ENCODE assay signal across 7 mouse cellular contexts in genomic region chr17:23804426-23805085, GRCm38 (mm10). TPM values are rescaled to one million over a fixed set of nuclear protein-coding genes. Genes with fewer than 3 reads are reported as not detected.
DNase-seq lines count a peak whose midpoint lies in the region; ATAC-seq and TF ChIP-seq lines count a peak whose summit lies in the region.

No protein-coding gene starts in this region.

- H3K4me3 ChIP-seq in spleen, adult 2 months (ENCODE audit: extremely low read depth, insufficient read depth, insufficient read length): peak overlapping the region; percentile 90
- peak overlapping the region; percentile 98 for H3K4me3 ChIP-seq in embryonic fibroblast, embryonic 13.5 days (ENCODE audit: insufficient read depth, low read length)
- H3K4me3 ChIP-seq in limb, embryonic 14.5 days (replicated peaks; ENCODE audit: low read length): peak overlapping the region; percentile 96
- peak overlapping the region; percentile 100 for H3K4me3 ChIP-seq in stomach, embryonic 16.5 days (replicated peaks; ENCODE audit: low read length)

- peaks cover 11% of the 10 kb centered on the region for H3K4me1 ChIP-seq in spleen, adult 2 months (ENCODE audit: control insufficient read depth, insufficient read depth, insufficient read length)
- H3K4me1 ChIP-seq in embryonic fibroblast, embryonic 13.5 days (ENCODE audit: control insufficient read depth, insufficient read depth, low read length): peaks cover 3% of the 10 kb centered on the region
- peaks cover 21% of the 10 kb centered on the region for H3K4me1 ChIP-seq in limb, embryonic 14.5 days (ENCODE audit: control insufficient read depth, insufficient read depth, low read length)
- peaks cover 23% of the 10 kb centered on the region for H3K4me1 ChIP-seq in stomach, embryonic 16.5 days (ENCODE audit: control insufficient read depth, insufficient read depth, low read length)

- TF ChIP-seq POLR2A in spleen, adult 2 months (IDR thresholded peaks at IDR 0.05; ENCODE audit: low read depth, low read length): no peak
- no peak for TF ChIP-seq POLR2A in embryonic fibroblast, embryonic 13.5 days (IDR thresholded peaks at IDR 0.05; ENCODE audit: low read depth, low read length)
- no peak for TF ChIP-seq POLR2A in limb, embryonic 14.5 days (IDR thresholded peaks at IDR 0.05; ENCODE audit: borderline replicate concordance, extremely low read depth, insufficient read depth, insufficient read length)

- TF ChIP-seq CTCF in spleen, adult 2 months (IDR thresholded peaks at IDR 0.05; ENCODE audit: extremely low read depth, insufficient read depth, insufficient read length, insufficient replicate concordance): no peak
- no peak for TF ChIP-seq CTCF in embryonic fibroblast, embryonic 13.5 days (IDR thresholded peaks at IDR 0.05; ENCODE audit: borderline replicate concordance, insufficient read depth, low read length)

- under 1% methylated on average over 8 of the region's 8 CpGs for WGBS in spleen, adult 2 months
- 3% methylated on average over 8 of the region's 8 CpGs for WGBS in limb, embryonic 14.5 days
- WGBS in stomach, embryonic 16.5 days: under 1% methylated on average over 8 of the region's 8 CpGs

- no peak for DNase-seq in spleen, adult 2 months (ENCODE audit: low read depth in 1 of 2, low spot score in 2 of 2)
- no peak for DNase-seq in spleen, postnatal 36 days (ENCODE audit: low spot score in 2 of 2)
- DNase-seq in limb, embryonic 14.5 days (ENCODE audit: low spot score): no peak
- no peak for DNase-seq in right cerebral cortex, postnatal 4 days
- DNase-seq in gastrocnemius, postnatal 36 days: no peak

- no peaks in the 10 kb centered on the region for H3K9me3 ChIP-seq in limb, embryonic 14.5 days (ENCODE audit: control insufficient read depth, low read length)
- no peaks in the 10 kb centered on the region for H3K9me3 ChIP-seq in stomach, embryonic 16.5 days (replicated peaks; ENCODE audit: control insufficient read depth, low read length)

- H3K36me3 ChIP-seq in spleen, adult 2 months (ENCODE audit: control insufficient read depth, insufficient read depth, low read length): peaks cover 18% of the 10 kb centered on the region
- peaks cover 28% of the 10 kb centered on the region for H3K36me3 ChIP-seq in limb, embryonic 14.5 days (ENCODE audit: control insufficient read depth, insufficient read depth, low read length)
- peaks cover 12% of the 10 kb centered on the region for H3K36me3 ChIP-seq in stomach, embryonic 16.5 days (ENCODE audit: control insufficient read depth, insufficient read depth, low read length)

- H3K4me2 ChIP-seq in limb, embryonic 14.5 days (replicated peaks; ENCODE audit: low read depth, low read length, severe bottlenecking): peak overlapping the region; percentile 86
- H3K4me2 ChIP-seq in stomach, embryonic 16.5 days (ENCODE audit: low read depth, low read length): peak overlapping the region; percentile 98

- intact Hi-C loops in gastrocnemius, postnatal 36 days (cut with DNase I): loop anchor here (2.0 kb wide), 1 partner anchor 18 kb away; no protein-coding TSS in a partner anchor

- H3K27me3 ChIP-seq in spleen, adult 2 months (ENCODE audit: control insufficient read depth, insufficient read depth, low read length): no peaks in the 10 kb centered on the region
- H3K27me3 ChIP-seq in limb, embryonic 14.5 days (ENCODE audit: control insufficient read depth, insufficient read depth, low read length): no peaks in the 10 kb centered on the region
- no peaks in the 10 kb centered on the region for H3K27me3 ChIP-seq in stomach, embryonic 16.5 days (ENCODE audit: control insufficient read depth, insufficient read depth, low read length)

- peak overlapping the region; percentile 93 for H3K9ac ChIP-seq in limb, embryonic 14.5 days (ENCODE audit: low read depth, low read length, severe bottlenecking)
- H3K9ac ChIP-seq in stomach, embryonic 16.5 days (ENCODE audit: low read length): peak overlapping the region; percentile 99

- H3K27ac ChIP-seq in spleen, adult 2 months (ENCODE audit: insufficient read depth, low read length): peak overlapping the region; percentile 95
- H3K27ac ChIP-seq in embryonic fibroblast, embryonic 13.5 days (ENCODE audit: insufficient read depth, low read length): peak overlapping the region; percentile 60
- 0 out of 2 replicates have a peak overlapping the region, but pooled peaks have one; percentile 52 for H3K27ac ChIP-seq in limb, embryonic 14.5 days (replicated peaks; ENCODE audit: low read depth, low read length)
- peak overlapping the region; percentile 35; the same call in 1 of the 2 replicates for H3K27ac ChIP-seq in stomach, embryonic 16.5 days (ENCODE audit: low read length)

- no peak for ATAC-seq in limb, embryonic 14.5 days (ENCODE audit: low FRiP score, low read depth)
- ATAC-seq in stomach, embryonic 16.5 days (ENCODE audit: insufficient read depth, low FRiP score): no peak

RNA-seq across cellular contexts. Expression of gene Srrm2, which starts 14.2 kb away (rescaled TPM):
- 601 and 671 TPM in 2 replicates for polyA plus RNA-seq in spleen, adult 2 months (2012; rRNA removed)
- polyA plus RNA-seq in embryonic fibroblast, embryonic 13.5 days (2011; ENCODE audit: insufficient read length, low read depth, missing spikeins): 264 and 303 TPM in 2 replicates
- 654 and 850 TPM in 2 replicates for polyA plus RNA-seq in limb, embryonic 14.5 days (2012; rRNA removed)
- polyA plus RNA-seq in limb, embryonic 14.5 days (2014; fragmentation: Nextera tagmentation; extraction: Ambion mirVana): 406 and 466 TPM in 2 replicates
- 334 and 350 TPM in 2 replicates for polyA plus RNA-seq in stomach, embryonic 16.5 days (2015; fragmentation: Nextera tagmentation; extraction: Ambion mirVana)
- total RNA-seq in gastrocnemius, postnatal 36 days (2021): 100 to 1,000 TPM; 153 to 189 TPM

RNA-seq across cellular contexts. Expression of gene Flywch2, which starts 18.7 kb away (rescaled TPM):
- 1.4 and 1.5 TPM in 2 replicates for polyA plus RNA-seq in spleen, adult 2 months (2012; rRNA removed)
- 2.2 and 2.8 TPM in 2 replicates for polyA plus RNA-seq in embryonic fibroblast, embryonic 13.5 days (2011; ENCODE audit: insufficient read length, low read depth, missing spikeins)
- 46.3 and 50.8 TPM in 2 replicates for polyA plus RNA-seq in limb, embryonic 14.5 days (2012; rRNA removed)
- 41.2 and 47.5 TPM in 2 replicates for polyA plus RNA-seq in limb, embryonic 14.5 days (2014; fragmentation: Nextera tagmentation; extraction: Ambion mirVana)
- 19.4 and 19.8 TPM in 2 replicates for polyA plus RNA-seq in stomach, embryonic 16.5 days (2015; fragmentation: Nextera tagmentation; extraction: Ambion mirVana)
- total RNA-seq in gastrocnemius, postnatal 36 days (2021): under 1 TPM in 1 of 2 experiments, not detected in 1; 0.46 TPM

RNA-seq across cellular contexts. Expression of gene Elob, which starts 24.4 kb away (rescaled TPM):
- 237 and 329 TPM in 2 replicates for polyA plus RNA-seq in spleen, adult 2 months (2012; rRNA removed)
- 303 and 364 TPM in 2 replicates for polyA plus RNA-seq in embryonic fibroblast, embryonic 13.5 days (2011; ENCODE audit: insufficient read length, low read depth, missing spikeins)
- 739 and 935 TPM in 2 replicates for polyA plus RNA-seq in limb, embryonic 14.5 days (2012; rRNA removed)
- polyA plus RNA-seq in limb, embryonic 14.5 days (2014; fragmentation: Nextera tagmentation; extraction: Ambion mirVana): 1,204 and 1,221 TPM in 2 replicates
- 906 and 920 TPM in 2 replicates for polyA plus RNA-seq in stomach, embryonic 16.5 days (2015; fragmentation: Nextera tagmentation; extraction: Ambion mirVana)
- 100 to 1,000 TPM; 270 to 297 TPM for total RNA-seq in gastrocnemius, postnatal 36 days (2021)

RNA-seq across cellular contexts. Expression of gene Prss33, which starts 31.3 kb away (rescaled TPM):
- polyA plus RNA-seq in spleen, adult 2 months (2012; rRNA removed): 0.08 and 0.09 TPM in 2 replicates
- not detected in 2 replicates for polyA plus RNA-seq in embryonic fibroblast, embryonic 13.5 days (2011; ENCODE audit: insufficient read length, low read depth, missing spikeins)
- polyA plus RNA-seq in limb, embryonic 14.5 days (2012; rRNA removed): 0.12 and 0.14 TPM in 2 replicates
- polyA plus RNA-seq in limb, embryonic 14.5 days (2014; fragmentation: Nextera tagmentation; extraction: Ambion mirVana): not detected in 2 replicates
- 0.21 TPM in 1 of 2 replicates, not detected in the other for polyA plus RNA-seq in stomach, embryonic 16.5 days (2015; fragmentation: Nextera tagmentation; extraction: Ambion mirVana)
- total RNA-seq in gastrocnemius, postnatal 36 days (2021): not detected

RNA-seq across cellular contexts. Expression of gene Flywch1, which starts 33.2 kb away (rescaled TPM):
- polyA plus RNA-seq in spleen, adult 2 months (2012; rRNA removed): 17.4 and 21.2 TPM in 2 replicates
- 29.3 and 33.0 TPM in 2 replicates for polyA plus RNA-seq in embryonic fibroblast, embryonic 13.5 days (2011; ENCODE audit: insufficient read length, low read depth, missing spikeins)
- 47.1 and 58.5 TPM in 2 replicates for polyA plus RNA-seq in limb, embryonic 14.5 days (2012; rRNA removed)
- 66.2 and 74.8 TPM in 2 replicates for polyA plus RNA-seq in limb, embryonic 14.5 days (2014; fragmentation: Nextera tagmentation; extraction: Ambion mirVana)
- polyA plus RNA-seq in stomach, embryonic 16.5 days (2015; fragmentation: Nextera tagmentation; extraction: Ambion mirVana): 43.3 and 47.0 TPM in 2 replicates
- total RNA-seq in gastrocnemius, postnatal 36 days (2021): 10 to 100 TPM; 34.3 to 38.0 TPM

Comparison
In these comparisons a context has a peak if more than half of its experiments do, and no peak if none do; other contexts are left out.
1. H3K27ac ChIP-seq: peak in every context shown above with its lines; median percentile 95 in spleen, adult 2 months; 60 in embryonic fibroblast, embryonic 13.5 days; 52 in limb, embryonic 14.5 days; 35 in stomach, embryonic 16.5 days.